Mouse (Mus musculus) C2C12 (cell line): Measurements from ENCODE around the gene Stat4. TPM values are rescaled to one million over a fixed set of nuclear protein-coding genes. Genes with fewer than 3 reads are reported as not detected.

Experiments
- H3K27me3 ChIP-seq: one replicate; pipeline ENCODE4 v1.6.1; 2011; ENCODE audit not compliant: control insufficient read depth, insufficient read depth, insufficient read length
- H3K36me3 ChIP-seq: one replicate; pipeline ENCODE4 v1.6.1; 2011; ENCODE audit not compliant: control insufficient read depth, insufficient read depth
- H3K4me3 ChIP-seq: one replicate; pipeline ENCODE4 v1.5.1; 2011; ENCODE audit warnings: mild to moderate bottlenecking, control low read depth; ENCODE audit not compliant: poor library complexity, insufficient read depth, severe bottlenecking
- H3K79me2 ChIP-seq: one replicate; pipeline ENCODE4 v1.6.1; 2011; ENCODE audit not compliant: control insufficient read depth, insufficient read depth
- H3K79me3 ChIP-seq: one replicate; pipeline ENCODE4 v1.6.1; 2011; ENCODE audit warnings: low read depth, control low read depth
- H3ac ChIP-seq: one replicate; pipeline ENCODE3; 2011; ENCODE audit warnings: low read depth; ENCODE audit not compliant: control insufficient read depth, insufficient read length
- CEBPB ChIP-seq: IDR thresholded peaks from one replicate; pipeline ENCODE4 v1.6.1; 2011; ENCODE audit warnings: low read depth, mild to moderate bottlenecking, control low read depth, moderate library complexity
- CTCF ChIP-seq: IDR thresholded peaks from one replicate; pipeline ENCODE4 v1.5.1; 2011; ENCODE audit not compliant: control insufficient read depth, insufficient read depth, insufficient read length
- FOSL1 ChIP-seq: IDR thresholded peaks from one replicate; pipeline ENCODE4 v1.8.0; 2011; ENCODE audit warnings: mild to moderate bottlenecking, low read length; ENCODE audit not compliant: poor library complexity, insufficient read depth, severe bottlenecking
- MAX ChIP-seq: IDR thresholded peaks from one replicate; pipeline ENCODE4 v1.6.1; 2011; ENCODE audit warnings: mild to moderate bottlenecking, control low read depth
- MYOD1 ChIP-seq: IDR thresholded peaks from one replicate; pipeline ENCODE4 v1.6.1; 2011; ENCODE audit warnings: low read depth; ENCODE audit not compliant: control insufficient read depth, insufficient read length
- MYOG ChIP-seq: IDR thresholded peaks from one replicate; pipeline ENCODE4 v1.6.1; 2011; ENCODE audit not compliant: control insufficient read depth, insufficient read length; ENCODE audit errors: extremely low read depth
- USF1 ChIP-seq: IDR thresholded peaks from one replicate; pipeline ENCODE4 v1.6.1; 2011; ENCODE audit warnings: low read depth, mild to moderate bottlenecking, control low read depth, moderate library complexity
- polyA plus RNA-seq: library from polyadenylated mRNA; unstranded; fragments of >200 nt; fragmentation: generic; extraction: Trizol; gene quantifications from one replicate; pipeline ENCODE4 v1.2.1, GENCODE M21; 2012; ENCODE audit warnings: missing spikeins

The Stat4 gene
- polyA plus RNA-seq, 1 experiment: not detected

DNA sequence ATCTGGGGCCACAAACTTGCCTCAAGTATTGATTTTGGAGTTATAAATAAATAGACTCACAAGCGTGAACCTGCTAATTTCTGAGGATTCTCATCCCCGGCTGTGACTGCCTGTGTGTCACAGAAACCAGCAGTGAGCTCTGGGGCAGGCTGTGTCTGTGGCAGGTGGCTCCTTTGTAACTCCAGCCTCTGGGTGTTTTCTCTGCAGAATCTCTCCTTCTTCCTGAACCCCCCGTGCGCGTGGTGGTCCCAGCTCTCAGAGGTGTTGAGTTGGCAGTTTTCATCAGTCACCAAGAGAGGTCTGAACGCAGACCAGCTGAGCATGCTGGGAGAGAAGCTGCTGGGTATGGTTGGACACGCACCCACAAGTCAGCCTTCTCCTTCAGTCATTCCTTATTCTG, 161.7 kb downstream of the Stat4 start:
- H3K4me3 ChIP-seq: no peak overlapping the region
- H3K36me3 ChIP-seq: peaks cover 9% of the 10 kb centered on the region
- TF ChIP-seq CTCF (no peak), USF1 (no peak), MYOD1 (no peak), CEBPB (no peak), MYOG (no peak), MAX (no peak), FOSL1 (no peak)
- no peak overlapping the region for H3ac ChIP-seq
- no peaks in the 10 kb centered on the region for H3K79me3 ChIP-seq
- H3K27me3 ChIP-seq: no peaks in the 10 kb centered on the region
- H3K79me2 ChIP-seq: no peaks in the 10 kb centered on the region

DNA sequence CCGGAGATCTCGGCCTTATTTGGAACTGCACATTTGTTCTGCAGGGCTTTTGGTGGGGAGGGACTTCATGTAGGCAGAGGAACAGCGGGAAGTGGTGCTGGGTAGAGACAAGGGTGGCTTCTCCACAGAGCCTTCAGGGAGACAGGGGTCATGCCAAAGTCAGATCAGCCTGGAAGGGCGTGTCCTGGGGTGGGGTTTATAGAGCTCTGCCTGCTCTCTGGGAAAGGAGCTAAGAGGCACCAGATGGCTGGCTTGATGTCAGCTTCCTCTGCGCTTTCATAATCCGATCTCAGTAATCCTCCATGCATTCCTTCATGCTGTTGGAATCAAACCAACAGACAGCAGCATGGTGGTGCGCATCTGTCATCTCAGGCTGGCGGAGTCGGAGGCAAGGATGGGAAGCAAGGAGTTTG, 163.0 kb downstream of the Stat4 start:
- no peak overlapping the region for H3ac ChIP-seq
- H3K79me3 ChIP-seq: no peaks in the 10 kb centered on the region
- H3K4me3 ChIP-seq: no peak overlapping the region
- TF ChIP-seq MAX (no peak), MYOD1 (no peak), USF1 (no peak), MYOG (no peak), CEBPB (no peak), CTCF (no peak), FOSL1 (no peak)
- H3K27me3 ChIP-seq: no peaks in the 10 kb centered on the region
- H3K79me2 ChIP-seq: no peaks in the 10 kb centered on the region
- H3K36me3 ChIP-seq: peaks cover 13% of the 10 kb centered on the region

DNA sequence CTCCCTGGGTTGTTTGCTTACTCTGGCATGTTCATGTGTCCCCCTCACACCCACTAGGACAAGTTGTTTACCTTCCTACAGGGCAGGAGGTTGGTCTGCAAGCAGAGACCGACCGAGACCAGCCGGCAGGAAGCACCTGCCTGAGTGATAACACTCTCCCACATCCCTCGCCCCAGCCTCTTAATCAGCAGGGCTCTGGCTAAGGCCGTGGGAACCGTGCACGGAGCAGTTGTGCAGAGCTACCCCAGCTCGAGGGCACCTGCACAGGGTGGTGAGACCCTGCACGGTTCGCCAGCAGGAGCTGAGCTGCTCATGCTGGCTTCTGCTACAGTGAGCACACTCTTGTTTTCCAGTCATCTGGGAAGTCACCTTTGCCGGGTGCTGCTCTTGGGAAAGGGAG, 163.7 kb downstream of the Stat4 start:
- H3ac ChIP-seq: no peak overlapping the region
- H3K36me3 ChIP-seq: peaks cover 21% of the 10 kb centered on the region
- H3K27me3 ChIP-seq: no peaks in the 10 kb centered on the region
- H3K79me2 ChIP-seq: no peaks in the 10 kb centered on the region
- TF ChIP-seq FOSL1 (no peak), MYOD1 (no peak), MYOG (no peak), USF1 (no peak), CTCF (no peak), CEBPB (no peak), MAX (no peak)
- no peaks in the 10 kb centered on the region for H3K79me3 ChIP-seq
- no peak overlapping the region for H3K4me3 ChIP-seq

DNA sequence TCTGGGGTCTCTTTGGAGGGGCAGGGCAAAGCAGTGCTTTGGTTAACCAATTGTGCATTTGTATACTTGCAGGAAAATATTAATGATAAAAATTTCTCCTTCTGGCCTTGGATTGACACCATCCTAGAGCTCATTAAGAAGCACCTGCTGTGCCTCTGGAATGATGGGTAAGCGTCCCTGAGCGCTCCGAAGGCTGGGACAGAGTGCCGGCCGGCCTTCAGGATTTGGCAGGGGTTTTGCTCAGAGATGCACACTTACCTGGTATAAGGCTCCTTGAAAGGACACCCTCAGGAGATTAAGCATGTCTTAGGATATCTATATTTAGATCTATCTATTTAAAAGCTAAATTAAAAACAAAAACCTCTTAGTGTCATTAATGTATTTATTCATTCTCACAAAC, 164.2 kb downstream of the Stat4 start:
- Histone ChIP-seq H3K79me3 (no peaks in the 10 kb centered on the region), H3K4me3 (no peak overlapping the region), H3ac (no peak overlapping the region), H3K27me3 (no peaks in the 10 kb centered on the region), H3K36me3 (peaks cover 25% of the 10 kb centered on the region), H3K79me2 (no peaks in the 10 kb centered on the region)
- no peak for TF ChIP-seq MAX
- no peak for TF ChIP-seq USF1
- TF ChIP-seq CTCF: no peak
- no peak for TF ChIP-seq CEBPB
- TF ChIP-seq FOSL1: no peak
- no peak for TF ChIP-seq MYOG
- TF ChIP-seq MYOD1: no peak

GRCm38 (mm10) chr1:52152369-52152768, 165.4 kb downstream of the Stat4 start:
- H3K36me3 ChIP-seq: peaks cover 35% of the 10 kb centered on the region
- H3K4me3 ChIP-seq: no peak overlapping the region
- H3K27me3 ChIP-seq: no peaks in the 10 kb centered on the region
- H3ac ChIP-seq: no peak overlapping the region
- TF ChIP-seq MYOD1 (no peak), MYOG (no peak), CTCF (no peak), USF1 (no peak), CEBPB (no peak), MAX (no peak), FOSL1 (no peak)
- no peaks in the 10 kb centered on the region for H3K79me2 ChIP-seq
- no peaks in the 10 kb centered on the region for H3K79me3 ChIP-seq

DNA sequence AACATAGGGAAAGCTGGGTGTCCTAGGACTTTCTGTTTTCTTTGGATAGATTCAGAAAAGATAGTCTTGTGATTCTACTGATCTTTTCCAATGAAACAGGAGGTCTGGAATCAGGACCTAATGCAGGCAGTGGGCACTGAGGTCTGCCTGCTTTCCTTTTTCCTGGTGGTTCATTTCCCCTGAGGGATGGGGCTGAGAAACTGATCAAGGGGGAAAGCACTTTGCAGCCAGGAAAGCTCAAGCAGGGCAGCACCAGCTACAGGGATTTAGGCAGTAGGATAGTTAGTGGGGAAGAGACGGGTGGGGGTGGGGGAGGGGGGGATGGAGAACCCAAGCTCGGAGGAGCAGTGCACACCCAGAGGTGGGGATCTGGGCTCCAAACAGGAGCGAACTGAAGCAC, 166.0 kb downstream of the Stat4 start:
- Histone ChIP-seq H3K79me2 (no peaks in the 10 kb centered on the region), H3K36me3 (peaks cover 32% of the 10 kb centered on the region), H3ac (no peak overlapping the region), H3K27me3 (no peaks in the 10 kb centered on the region), H3K79me3 (no peaks in the 10 kb centered on the region), H3K4me3 (no peak overlapping the region)
- no peak for TF ChIP-seq MAX
- no peak for TF ChIP-seq MYOG
- TF ChIP-seq MYOD1: no peak
- TF ChIP-seq USF1: no peak
- no peak for TF ChIP-seq CEBPB
- TF ChIP-seq CTCF: no peak
- no peak for TF ChIP-seq FOSL1
